Mouse (Mus musculus) intestine, embryonic 14.5 days (tissue): ENCODE data around the gene Ahcyl2. TPM values are rescaled to one million over a fixed set of nuclear protein-coding genes. Genes with fewer than 3 reads are reported as not detected.
A peak's percentile ranks its signal among the peaks of the same experiment; 100 is the strongest.

Source experiments
- ATAC-seq: fragments of 200-750 bp; cut with Nextera tagmentation; replicated peaks from 2 replicates; pipeline ENCODE4 v1.8.0; 2017; ENCODE audit warnings: low read depth, moderate number of reproducible peaks, moderate TSS enrichment, moderate library complexity; ENCODE audit not compliant: low FRiP score, low TSS enrichment
- DNase-seq: peaks from one replicate; pipeline ENCODE4 v3.0.0-alpha.2; 2018; ENCODE audit warnings: low spot score
- H3K27ac ChIP-seq: fragments of 300-500 bp; sonication (generic); 2 replicates; pipeline ENCODE4 v1.5.1; 2014; ENCODE audit warnings: low read depth, mild to moderate bottlenecking, control low read depth
- H3K27me3 ChIP-seq: fragments of 300-500 bp; sonication (generic); replicated peaks from 2 replicates; pipeline ENCODE4 v1.6.1; 2014; ENCODE audit warnings: low read length, control low read depth; ENCODE audit not compliant: control insufficient read depth, insufficient read depth
- H3K36me3 ChIP-seq: fragments of 300-500 bp; sonication (generic); 2 replicates; pipeline ENCODE4 v1.6.1; 2014; ENCODE audit warnings: low read length, control low read depth; ENCODE audit not compliant: control insufficient read depth, insufficient read depth
- H3K4me1 ChIP-seq: fragments of 300-500 bp; sonication (generic); replicated peaks from 2 replicates; pipeline ENCODE4 v1.6.1; 2014; ENCODE audit warnings: low read length, control low read depth, mixed read lengths; ENCODE audit not compliant: control insufficient read depth, insufficient read depth
- H3K4me2 ChIP-seq: fragments of 300-500 bp; sonication (generic); 2 replicates; pipeline ENCODE4 v1.6.1; 2014; ENCODE audit warnings: low read length
- H3K4me3 ChIP-seq: fragments of 300-500 bp; sonication (generic); 2 replicates; pipeline ENCODE4 v1.5.1; 2014; ENCODE audit warnings: low read depth, low read length, control low read depth, mixed read lengths
- H3K9ac ChIP-seq: fragments of 300-500 bp; sonication (generic); 2 replicates; pipeline ENCODE4 v1.6.1; 2014; ENCODE audit warnings: mild to moderate bottlenecking, low read length
- H3K9me3 ChIP-seq: fragments of 300-500 bp; sonication (generic); 2 replicates; pipeline ENCODE4 v1.6.1; 2016; ENCODE audit warnings: low read length, control low read depth; ENCODE audit not compliant: control insufficient read depth
- WGBS: fragments of 180-500 bp; shearing (Covaris S2); extraction: QIAGEN DNeasy Blood & Tissue Kit; methylation state at CpG from one replicate; pipeline ENCODE4 v1.1.7; 2014; 5-methylcytosine and 5-hydroxymethylcytosine counted together
- polyA plus RNA-seq: library from polyadenylated mRNA; unstranded; fragments of >200 nt; fragmentation: Nextera tagmentation; extraction: Ambion mirVana; gene quantifications from 2 replicates; pipeline ENCODE4 v1.2.1, GENCODE M21; 2014

The Ahcyl2 gene
- polyA plus RNA-seq, 1 experiment from 2014 or later: 43.8 TPM

- Histone ChIP-seq H3K27me3 (no peaks in the 10 kb centered on the region), H3K27ac (no peak overlapping the region), H3K36me3 (peaks cover 5% of the 10 kb centered on the region; the same call in 1 of the 2 replicates), H3K9me3 (no peaks in the 10 kb centered on the region), H3K4me3 (no peak overlapping the region), H3K4me1 (no peaks in the 10 kb centered on the region), H3K9ac (no peak overlapping the region), H3K4me2 (no peak overlapping the region)
- DNase-seq (no peak), ATAC-seq (no peak)
- 76% methylated on average over 6 of the region's 6 CpGs for WGBS
Measured at GRCm38 (mm10) chr6:29858619-29859018, 90.8 kb downstream of the Ahcyl2 start.

- no peak for DNase-seq
- no peaks in the 10 kb centered on the region for H3K4me1 ChIP-seq
- no peaks in the 10 kb centered on the region for H3K27me3 ChIP-seq
- H3K4me2 ChIP-seq: no peak overlapping the region
- no peak overlapping the region for H3K9ac ChIP-seq
- no peak for ATAC-seq
- WGBS: 70% methylated on average over 4 of the region's 4 CpGs
- peaks cover 5% of the 10 kb centered on the region; the same call in 1 of the 2 replicates for H3K36me3 ChIP-seq
- no peaks in the 10 kb centered on the region for H3K9me3 ChIP-seq
- H3K27ac ChIP-seq: no peak overlapping the region
- H3K4me3 ChIP-seq: no peak overlapping the region
Measured at GRCm38 (mm10) chr6:29859344-29859743, 91.5 kb downstream of the Ahcyl2 start.

- 93% methylated on average over 3 of the region's 3 CpGs for WGBS
- Histone ChIP-seq H3K9ac (no peak overlapping the region), H3K9me3 (no peaks in the 10 kb centered on the region), H3K4me1 (no peaks in the 10 kb centered on the region), H3K27ac (no peak overlapping the region), H3K27me3 (no peaks in the 10 kb centered on the region), H3K4me2 (no peak overlapping the region), H3K36me3 (peaks cover 5% of the 10 kb centered on the region; the same call in 1 of the 2 replicates), H3K4me3 (no peak overlapping the region)
- ATAC-seq (no peak), DNase-seq (no peak)
Measured at GRCm38 (mm10) chr6:29860238-29860637, 92.4 kb downstream of the Ahcyl2 start.

GRCm38 (mm10) chr6:29864926-29865325 lies 97.1 kb downstream of the Ahcyl2 start:
- no peak overlapping the region for H3K27ac ChIP-seq
- H3K27me3 ChIP-seq: no peaks in the 10 kb centered on the region
- H3K4me2 ChIP-seq: no peak overlapping the region
- peaks cover 5% of the 10 kb centered on the region; the same call in 1 of the 2 replicates for H3K36me3 ChIP-seq
- DNase-seq (no peak), ATAC-seq (peak; percentile 60; the same call in 1 of the 2 replicates)
- no peak overlapping the region for H3K4me3 ChIP-seq
- H3K9ac ChIP-seq: no peak overlapping the region
- H3K9me3 ChIP-seq: no peaks in the 10 kb centered on the region
- WGBS: 85% methylated on average over 2 of the region's 2 CpGs
- H3K4me1 ChIP-seq: no peaks in the 10 kb centered on the region

GRCm38 (mm10) chr6:29866935-29867724 lies 99.3 kb downstream of the Ahcyl2 start:
- H3K27me3 ChIP-seq: no peaks in the 10 kb centered on the region
- H3K9ac ChIP-seq: no peak overlapping the region
- peaks cover 19% of the 10 kb centered on the region for H3K36me3 ChIP-seq
- no peaks in the 10 kb centered on the region for H3K9me3 ChIP-seq
- DNase-seq: no peak
- 84% methylated on average over 9 of the region's 9 CpGs for WGBS
- no peak for ATAC-seq
- H3K4me2 ChIP-seq: no peak overlapping the region
- no peak overlapping the region for H3K27ac ChIP-seq
- no peak overlapping the region for H3K4me3 ChIP-seq
- no peaks in the 10 kb centered on the region for H3K4me1 ChIP-seq

GRCm38 (mm10) chr6:29868341-29868895 lies 100.6 kb downstream of the Ahcyl2 start:
- Histone ChIP-seq H3K27ac (no peak overlapping the region), H3K36me3 (peaks cover 16% of the 10 kb centered on the region), H3K4me1 (no peaks in the 10 kb centered on the region), H3K9ac (no peak overlapping the region), H3K4me2 (no peak overlapping the region), H3K9me3 (no peaks in the 10 kb centered on the region), H3K27me3 (no peaks in the 10 kb centered on the region), H3K4me3 (no peak overlapping the region)
- DNase-seq (no peak), ATAC-seq (no peak)
- 83% methylated on average over 2 of the region's 2 CpGs for WGBS

GRCm38 (mm10) chr6:29873654-29874053 lies 105.8 kb downstream of the Ahcyl2 start:
- Histone ChIP-seq H3K27ac (no peak overlapping the region), H3K4me1 (no peaks in the 10 kb centered on the region), H3K4me3 (no peak overlapping the region), H3K9ac (no peak overlapping the region), H3K9me3 (no peaks in the 10 kb centered on the region), H3K36me3 (peaks cover 22% of the 10 kb centered on the region; the same call in 1 of the 2 replicates), H3K27me3 (no peaks in the 10 kb centered on the region), H3K4me2 (no peak overlapping the region)
- DNase-seq (no peak), ATAC-seq (no peak)
- 81% methylated on average over 2 of the region's 2 CpGs for WGBS

GRCm38 (mm10) chr6:29875576-29875975 lies 107.8 kb downstream of the Ahcyl2 start:
- Histone ChIP-seq H3K27me3 (no peaks in the 10 kb centered on the region), H3K36me3 (peaks cover 22% of the 10 kb centered on the region; the same call in 1 of the 2 replicates), H3K4me1 (no peaks in the 10 kb centered on the region), H3K4me2 (no peak overlapping the region), H3K27ac (no peak overlapping the region), H3K9ac (no peak overlapping the region), H3K9me3 (no peaks in the 10 kb centered on the region), H3K4me3 (no peak overlapping the region)
- no peak for ATAC-seq
- WGBS: 85% methylated on average over 5 of the region's 5 CpGs
- no peak for DNase-seq
